Mouse (Mus musculus): ENCODE measurements around the gene Gm6525. TPM values are rescaled to one million over a fixed set of nuclear protein-coding genes. Genes with fewer than 3 reads are reported as not detected.
A peak's percentile ranks its signal among the peaks of the same experiment; 100 is the strongest.

Gene Gm6525
- 0.30 TPM in 1 of 2 replicates, not detected in the other for polyA plus RNA-seq (2014; fragmentation: Nextera tagmentation; extraction: Ambion mirVana)

GRCm38 (mm10) chr3:84173581-84174154, at the start of gene Gm6525:
Gm6525 (plus strand) TSS chr3:84174104.
- no peaks in the 10 kb centered on the region for H3K27me3 ChIP-seq (ENCODE audit: control insufficient read depth, insufficient read depth, low read length)
- no peaks in the 10 kb centered on the region for H3K36me3 ChIP-seq (ENCODE audit: control insufficient read depth, insufficient read depth, low read length)
- H3K4me3 ChIP-seq (ENCODE audit: low read depth, low read length): no peak within 1 kb of the TSS
- H3K9me3 ChIP-seq (replicated peaks; ENCODE audit: control insufficient read depth, low read length): no peaks in the 10 kb centered on the region
- ATAC-seq (replicated peaks; ENCODE audit: insufficient number of reproducible peaks, low FRiP score, low TSS enrichment): no peak
- H3K4me2 ChIP-seq: no peak within 1 kb of the TSS
- 85% methylated on average over 11 of the region's 11 CpGs for WGBS (ENCODE audit: insufficient replicate concordance)
- no peaks in the 10 kb centered on the region for H3K4me1 ChIP-seq (ENCODE audit: control insufficient read depth, insufficient read depth, low read length)
- no peak within 1 kb of the TSS for H3K9ac ChIP-seq (ENCODE audit: low read depth, low read length)
- no peak within 1 kb of the TSS for H3K27ac ChIP-seq (ENCODE audit: low read depth, low read length)

DNA sequence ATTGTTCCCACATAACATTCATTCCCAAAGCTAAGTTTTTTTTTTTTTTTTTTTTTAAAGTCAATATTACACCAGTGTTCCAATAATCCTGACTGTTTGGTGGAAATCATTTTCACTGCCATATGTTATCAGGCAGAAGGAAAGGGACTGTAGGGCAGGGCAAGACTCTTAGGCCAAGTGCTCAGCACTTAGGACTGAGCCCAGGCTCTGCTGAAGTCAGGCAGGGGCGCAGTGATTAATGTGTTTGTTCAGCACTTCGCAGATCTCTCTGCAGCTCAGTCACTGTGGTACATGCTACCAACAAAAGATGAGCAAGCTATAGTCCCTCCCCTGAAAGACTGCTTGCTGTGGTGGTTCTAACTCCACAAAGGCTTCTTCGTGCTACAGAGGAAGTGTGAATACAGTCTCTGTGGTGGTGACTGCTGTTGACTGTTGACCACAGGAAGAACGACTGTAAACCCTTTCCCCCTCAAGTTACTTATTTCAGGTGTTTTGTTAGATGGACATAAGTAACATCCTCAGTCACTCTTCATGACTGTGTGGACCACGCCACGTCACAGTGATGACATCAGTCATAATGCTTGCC, 48.1 kb upstream of the Gm6525 start:
- Histone ChIP-seq H3K9me3 (replicated peaks; ENCODE audit: control insufficient read depth, low read length) (no peaks in the 10 kb centered on the region), H3K4me1 (ENCODE audit: control insufficient read depth, insufficient read depth, low read length) (no peaks in the 10 kb centered on the region), H3K27me3 (ENCODE audit: control insufficient read depth, insufficient read depth, low read length) (no peaks in the 10 kb centered on the region), H3K4me2 (no peak overlapping the region), H3K4me3 (ENCODE audit: low read depth, low read length) (no peak overlapping the region), H3K36me3 (ENCODE audit: control insufficient read depth, insufficient read depth, low read length) (no peaks in the 10 kb centered on the region), H3K9ac (ENCODE audit: low read depth, low read length) (no peak overlapping the region), H3K27ac (ENCODE audit: low read depth, low read length) (no peak overlapping the region)
- WGBS (ENCODE audit: insufficient replicate concordance): 70% methylated on average over 6 of the region's 6 CpGs
- ATAC-seq (replicated peaks; ENCODE audit: insufficient number of reproducible peaks, low FRiP score, low TSS enrichment): no peak

DNA sequence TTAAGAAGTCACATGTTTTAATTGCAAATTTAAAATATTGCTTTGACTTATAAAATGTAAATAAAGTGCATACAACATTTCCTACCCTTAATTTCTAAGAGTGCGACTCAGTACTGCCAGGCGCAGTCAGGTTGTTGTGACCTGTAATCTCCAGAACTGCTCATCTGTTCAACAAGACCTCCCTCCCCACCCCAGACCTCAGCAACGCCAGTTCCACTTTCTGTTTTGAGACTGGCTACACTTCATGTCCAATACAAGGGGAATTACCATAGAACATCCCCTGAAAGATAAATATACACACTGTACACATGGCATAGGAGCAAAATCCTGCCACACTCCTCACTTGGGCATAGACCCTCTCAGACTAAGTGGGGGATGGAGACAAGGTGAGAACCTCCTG, 47.2 kb upstream of the Gm6525 start:
- Histone ChIP-seq H3K4me3 (ENCODE audit: low read depth, low read length) (no peak overlapping the region), H3K9me3 (replicated peaks; ENCODE audit: control insufficient read depth, low read length) (no peaks in the 10 kb centered on the region), H3K9ac (ENCODE audit: low read depth, low read length) (no peak overlapping the region), H3K4me2 (no peak overlapping the region), H3K36me3 (ENCODE audit: control insufficient read depth, insufficient read depth, low read length) (no peaks in the 10 kb centered on the region), H3K27ac (ENCODE audit: low read depth, low read length) (no peak overlapping the region), H3K27me3 (ENCODE audit: control insufficient read depth, insufficient read depth, low read length) (no peaks in the 10 kb centered on the region), H3K4me1 (ENCODE audit: control insufficient read depth, insufficient read depth, low read length) (no peaks in the 10 kb centered on the region)
- 72% methylated on average over 3 of the region's 3 CpGs for WGBS (ENCODE audit: insufficient replicate concordance)
- no peak for ATAC-seq (replicated peaks; ENCODE audit: insufficient number of reproducible peaks, low FRiP score, low TSS enrichment)

DNA sequence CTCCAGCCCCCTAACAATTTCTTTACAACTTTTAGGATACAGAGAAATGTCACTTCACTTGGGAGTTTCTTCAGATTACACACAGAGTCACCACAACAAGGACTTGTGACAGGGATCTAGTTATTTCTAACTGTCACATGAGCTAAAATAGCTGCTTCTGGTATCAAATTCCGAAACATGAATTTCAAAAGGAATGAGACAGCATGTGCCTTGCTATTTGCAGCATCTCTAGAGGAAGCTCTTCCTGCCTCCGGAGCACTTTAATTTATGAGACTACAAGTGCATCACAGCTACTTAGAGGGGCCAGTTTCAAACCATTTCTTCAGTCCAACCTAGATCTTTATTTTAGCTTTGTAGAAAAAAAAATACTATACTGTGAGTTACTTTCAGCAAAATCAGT, 46.5 kb upstream of the Gm6525 start:
- Histone ChIP-seq H3K9me3 (replicated peaks; ENCODE audit: control insufficient read depth, low read length) (no peaks in the 10 kb centered on the region), H3K4me1 (ENCODE audit: control insufficient read depth, insufficient read depth, low read length) (no peaks in the 10 kb centered on the region), H3K4me3 (ENCODE audit: low read depth, low read length) (no peak overlapping the region), H3K27me3 (ENCODE audit: control insufficient read depth, insufficient read depth, low read length) (no peaks in the 10 kb centered on the region), H3K27ac (ENCODE audit: low read depth, low read length) (no peak overlapping the region), H3K36me3 (ENCODE audit: control insufficient read depth, insufficient read depth, low read length) (no peaks in the 10 kb centered on the region), H3K4me2 (no peak overlapping the region), H3K9ac (ENCODE audit: low read depth, low read length) (no peak overlapping the region)
- ATAC-seq (replicated peaks; ENCODE audit: insufficient number of reproducible peaks, low FRiP score, low TSS enrichment): no peak
- WGBS (ENCODE audit: insufficient replicate concordance): 80% methylated on average over 2 of the region's 2 CpGs

DNA sequence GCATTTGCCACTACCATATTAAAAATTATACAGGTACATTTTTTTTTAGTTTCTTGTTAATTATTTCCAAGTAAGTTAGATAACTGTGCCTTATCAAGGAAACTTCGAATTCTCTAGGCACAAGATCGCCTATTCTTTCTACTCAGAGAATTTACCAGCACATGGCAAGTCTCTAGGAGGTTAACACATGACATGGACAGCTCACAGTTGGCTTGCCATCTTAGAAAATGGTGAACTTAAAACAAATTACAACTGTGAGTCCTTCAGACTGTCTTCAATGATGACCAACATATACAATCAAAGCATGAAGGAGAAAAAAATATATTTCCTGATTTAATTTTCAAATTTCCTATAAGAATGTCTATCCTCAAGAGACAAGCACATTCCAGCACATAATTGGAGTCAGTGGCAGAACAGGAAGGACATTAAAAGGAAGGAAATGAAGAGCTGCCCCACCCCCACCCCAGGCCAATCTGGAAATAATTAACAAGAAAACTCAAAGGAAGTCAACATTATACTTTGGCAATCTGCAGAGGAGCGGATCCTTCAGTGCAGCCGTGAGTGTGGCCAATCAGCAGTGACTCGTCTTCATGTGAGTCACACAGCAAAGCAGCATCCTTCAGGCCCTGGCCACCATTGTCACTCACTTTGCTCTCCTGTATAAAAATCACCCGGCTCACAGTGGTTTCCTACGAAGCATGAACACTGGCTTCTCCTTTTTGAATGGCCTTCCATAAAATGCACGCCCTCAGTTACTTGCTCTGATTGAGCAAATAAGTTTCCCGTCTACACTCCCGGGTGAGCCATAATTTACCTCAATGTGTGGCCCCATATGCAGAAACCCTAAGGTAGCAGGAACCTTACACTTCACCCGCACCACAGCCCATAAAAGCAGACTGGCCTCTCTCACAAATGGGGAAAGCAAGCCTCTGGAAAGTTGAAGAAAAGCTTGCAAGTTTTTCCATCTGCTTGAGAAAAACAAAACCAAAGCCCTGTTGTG, 44.7 kb upstream of the Gm6525 start:
- H3K4me1 ChIP-seq (ENCODE audit: control insufficient read depth, insufficient read depth, low read length): no peaks in the 10 kb centered on the region
- no peak overlapping the region for H3K9ac ChIP-seq (ENCODE audit: low read depth, low read length)
- H3K27me3 ChIP-seq (ENCODE audit: control insufficient read depth, insufficient read depth, low read length): no peaks in the 10 kb centered on the region
- 66% methylated on average over 11 of the region's 11 CpGs for WGBS (ENCODE audit: insufficient replicate concordance)
- H3K4me2 ChIP-seq: no peak overlapping the region
- ATAC-seq (replicated peaks; ENCODE audit: insufficient number of reproducible peaks, low FRiP score, low TSS enrichment): no peak
- no peak overlapping the region for H3K27ac ChIP-seq (ENCODE audit: low read depth, low read length)
- H3K36me3 ChIP-seq (ENCODE audit: control insufficient read depth, insufficient read depth, low read length): no peaks in the 10 kb centered on the region
- H3K4me3 ChIP-seq (ENCODE audit: low read depth, low read length): no peak overlapping the region
- H3K9me3 ChIP-seq (replicated peaks; ENCODE audit: control insufficient read depth, low read length): no peaks in the 10 kb centered on the region

GRCm38 (mm10) chr3:84130776-84131175, 43.1 kb upstream of the Gm6525 start:
- no peak for ATAC-seq (replicated peaks; ENCODE audit: insufficient number of reproducible peaks, low FRiP score, low TSS enrichment)
- no peaks in the 10 kb centered on the region for H3K27me3 ChIP-seq (ENCODE audit: control insufficient read depth, insufficient read depth, low read length)
- no peak overlapping the region for H3K9ac ChIP-seq (ENCODE audit: low read depth, low read length)
- no peaks in the 10 kb centered on the region for H3K9me3 ChIP-seq (replicated peaks; ENCODE audit: control insufficient read depth, low read length)
- WGBS (ENCODE audit: insufficient replicate concordance): 62% methylated on average over 5 of the region's 5 CpGs
- no peaks in the 10 kb centered on the region for H3K36me3 ChIP-seq (ENCODE audit: control insufficient read depth, insufficient read depth, low read length)
- no peaks in the 10 kb centered on the region for H3K4me1 ChIP-seq (ENCODE audit: control insufficient read depth, insufficient read depth, low read length)
- no peak overlapping the region for H3K27ac ChIP-seq (ENCODE audit: low read depth, low read length)
- H3K4me2 ChIP-seq: no peak overlapping the region
- no peak overlapping the region for H3K4me3 ChIP-seq (ENCODE audit: low read depth, low read length)

- Histone ChIP-seq H3K4me3 (ENCODE audit: low read depth, low read length) (no peak overlapping the region), H3K4me1 (ENCODE audit: control insufficient read depth, insufficient read depth, low read length) (no peaks in the 10 kb centered on the region), H3K36me3 (ENCODE audit: control insufficient read depth, insufficient read depth, low read length) (no peaks in the 10 kb centered on the region), H3K9ac (ENCODE audit: low read depth, low read length) (no peak overlapping the region), H3K27ac (ENCODE audit: low read depth, low read length) (no peak overlapping the region), H3K27me3 (ENCODE audit: control insufficient read depth, insufficient read depth, low read length) (no peaks in the 10 kb centered on the region), H3K9me3 (replicated peaks; ENCODE audit: control insufficient read depth, low read length) (no peaks in the 10 kb centered on the region), H3K4me2 (no peak overlapping the region)
- WGBS (ENCODE audit: insufficient replicate concordance): 81% methylated on average over 3 of the region's 3 CpGs
- no peak for ATAC-seq (replicated peaks; ENCODE audit: insufficient number of reproducible peaks, low FRiP score, low TSS enrichment)
Measured at GRCm38 (mm10) chr3:84131369-84131768, 42.5 kb upstream of the Gm6525 start.

- Histone ChIP-seq H3K36me3 (ENCODE audit: control insufficient read depth, insufficient read depth, low read length) (no peaks in the 10 kb centered on the region), H3K9ac (ENCODE audit: low read depth, low read length) (no peak overlapping the region), H3K4me3 (ENCODE audit: low read depth, low read length) (no peak overlapping the region), H3K4me1 (ENCODE audit: control insufficient read depth, insufficient read depth, low read length) (no peaks in the 10 kb centered on the region), H3K27ac (ENCODE audit: low read depth, low read length) (no peak overlapping the region), H3K4me2 (peak overlapping the region; percentile 11; the same call in 1 of the 2 replicates), H3K9me3 (replicated peaks; ENCODE audit: control insufficient read depth, low read length) (no peaks in the 10 kb centered on the region), H3K27me3 (ENCODE audit: control insufficient read depth, insufficient read depth, low read length) (no peaks in the 10 kb centered on the region)
- WGBS (ENCODE audit: insufficient replicate concordance): 30% methylated on average over 9 of the region's 9 CpGs
- peak; percentile 93 for ATAC-seq (replicated peaks; ENCODE audit: insufficient number of reproducible peaks, low FRiP score, low TSS enrichment)
Measured at GRCm38 (mm10) chr3:84135387-84135786, 38.5 kb upstream of the Gm6525 start.
